Mouse (Mus musculus) kidney, embryonic 16.5 days (tissue): Measurements from ENCODE around the gene Calm1. TPM values are rescaled to one million over a fixed set of nuclear protein-coding genes. Genes with fewer than 3 reads are reported as not detected.
A peak's percentile ranks its signal among the peaks of the same experiment; 100 is the strongest.

Experiments
- ATAC-seq: fragments of 200-750 bp; cut with Nextera tagmentation; 2 replicates; pipeline ENCODE4 v1.8.0; 2017; ENCODE audit warnings: moderate TSS enrichment; ENCODE audit not compliant: low FRiP score, low TSS enrichment
- H3K27ac ChIP-seq: fragments of 300-500 bp; sonication (generic); 2 replicates; pipeline ENCODE4 v1.5.1; 2014; ENCODE audit warnings: low read length
- H3K27me3 ChIP-seq: fragments of 300-500 bp; sonication (generic); 2 replicates; pipeline ENCODE4 v1.6.1; 2014; ENCODE audit warnings: low read length, control low read depth, mixed read lengths; ENCODE audit not compliant: insufficient read depth
- H3K36me3 ChIP-seq: fragments of 300-500 bp; sonication (generic); 2 replicates; pipeline ENCODE4 v1.6.1; 2014; ENCODE audit warnings: low read length, control low read depth, mixed read lengths; ENCODE audit not compliant: insufficient read depth
- H3K4me1 ChIP-seq: fragments of 300-500 bp; sonication (generic); 2 replicates; pipeline ENCODE4 v1.6.1; 2014; ENCODE audit warnings: low read length, control low read depth, mixed read lengths; ENCODE audit not compliant: insufficient read depth
- H3K4me2 ChIP-seq: fragments of 300-500 bp; sonication (generic); replicated peaks from 2 replicates; pipeline ENCODE4 v1.6.1; 2014; ENCODE audit warnings: low read depth, low read length
- H3K4me3 ChIP-seq: fragments of 300-500 bp; sonication (generic); 2 replicates; pipeline ENCODE4 v1.5.1; 2014; ENCODE audit warnings: mild to moderate bottlenecking, low read length
- H3K9ac ChIP-seq: fragments of 300-500 bp; sonication (generic); replicated peaks from 2 replicates; pipeline ENCODE4 v1.6.1; 2014; ENCODE audit warnings: low read length
- H3K9me3 ChIP-seq: fragments of 300-500 bp; sonication (generic); 2 replicates; pipeline ENCODE4 v1.6.1; 2016; ENCODE audit warnings: low read length, control low read depth
- WGBS: fragments of 180-500 bp; shearing (Covaris S2); extraction: QIAGEN DNeasy Blood & Tissue Kit; methylation state at CpG from one replicate; pipeline ENCODE4 v1.1.7; 2014; 5-methylcytosine and 5-hydroxymethylcytosine counted together
- polyA plus RNA-seq: library from polyadenylated mRNA; unstranded; fragments of >200 nt; fragmentation: Nextera tagmentation; extraction: Ambion mirVana; gene quantifications from 2 replicates; pipeline ENCODE4 v1.2.1, GENCODE M21; 2015

The Calm1 gene
- polyA plus RNA-seq, 1 experiment from 2014 or later = 1,160 TPM

GRCm38 (mm10) chr12:100205156-100205555 is 5.9 kb downstream of the Calm1 start:
- H3K36me3 ChIP-seq = peaks cover 42% of the 10 kb centered on the region
- no peak overlapping the region for H3K27ac ChIP-seq
- H3K27me3 ChIP-seq = no peaks in the 10 kb centered on the region
- no peak overlapping the region for H3K9ac ChIP-seq
- 93% methylated on average over 8 of the region's 8 CpGs for WGBS
- ATAC-seq = no peak
- H3K4me2 ChIP-seq = no peak overlapping the region
- no peak overlapping the region for H3K4me3 ChIP-seq
- peaks cover 31% of the 10 kb centered on the region for H3K4me1 ChIP-seq
- no peaks in the 10 kb centered on the region for H3K9me3 ChIP-seq

GRCm38 (mm10) chr12:100206521-100206920 is 7.3 kb downstream of the Calm1 start:
- 45% methylated on average over 3 of the region's 3 CpGs for WGBS
- ATAC-seq = no peak
- Histone ChIP-seq H3K4me3 (no peak overlapping the region), H3K27me3 (no peaks in the 10 kb centered on the region), H3K4me2 (no peak overlapping the region), H3K27ac (peak overlapping the region; percentile 54; the same call in 1 of the 2 replicates), H3K9me3 (no peaks in the 10 kb centered on the region), H3K4me1 (peaks cover 30% of the 10 kb centered on the region), H3K36me3 (peaks cover 42% of the 10 kb centered on the region), H3K9ac (no peak overlapping the region)

- Histone ChIP-seq H3K9me3 (no peaks in the 10 kb centered on the region), H3K36me3 (peaks cover 42% of the 10 kb centered on the region), H3K4me1 (peaks cover 30% of the 10 kb centered on the region), H3K4me2 (no peak overlapping the region), H3K27me3 (no peaks in the 10 kb centered on the region), H3K4me3 (no peak overlapping the region), H3K27ac (peak overlapping the region; percentile 54), H3K9ac (no peak overlapping the region)
- 44% methylated on average over 5 of the region's 5 CpGs for WGBS
- peak; percentile 50; the same call in 1 of the 2 replicates for ATAC-seq
These were observed 7.7 kb downstream of the Calm1 start for GRCm38 (mm10) chr12:100206926-100207325.

GRCm38 (mm10) chr12:100209701-100210478 is 10.7 kb downstream of the Calm1 start:
- Histone ChIP-seq H3K9ac (no peak overlapping the region), H3K4me2 (no peak overlapping the region), H3K4me3 (no peak overlapping the region), H3K27me3 (no peaks in the 10 kb centered on the region), H3K27ac (peak overlapping the region; percentile 22; the same call in 1 of the 2 replicates), H3K36me3 (peaks cover 22% of the 10 kb centered on the region), H3K4me1 (peaks cover 17% of the 10 kb centered on the region), H3K9me3 (no peaks in the 10 kb centered on the region)
- 86% methylated on average over 10 of the region's 10 CpGs for WGBS
- no peak for ATAC-seq

GRCm38 (mm10) chr12:100210973-100211372 is 11.7 kb downstream of the Calm1 start:
- 45% methylated on average over 5 of the region's 5 CpGs for WGBS
- Histone ChIP-seq H3K36me3 (peaks cover 11% of the 10 kb centered on the region), H3K4me3 (no peak overlapping the region), H3K9ac (no peak overlapping the region), H3K4me1 (peaks cover 17% of the 10 kb centered on the region), H3K9me3 (no peaks in the 10 kb centered on the region), H3K4me2 (no peak overlapping the region), H3K27ac (no peak overlapping the region; the same call in 1 of the 2 replicates), H3K27me3 (no peaks in the 10 kb centered on the region)
- ATAC-seq = peak; percentile 49; the same call in 1 of the 2 replicates

- H3K4me2 ChIP-seq = no peak overlapping the region
- H3K36me3 ChIP-seq = peaks cover 9% of the 10 kb centered on the region; the same call in 1 of the 2 replicates
- WGBS = 83% methylated on average over 5 of the region's 5 CpGs
- H3K27ac ChIP-seq = no peak overlapping the region; the same call in 1 of the 2 replicates
- H3K4me3 ChIP-seq = no peak overlapping the region
- no peaks in the 10 kb centered on the region for H3K9me3 ChIP-seq
- peaks cover 14% of the 10 kb centered on the region for H3K4me1 ChIP-seq
- no peak for ATAC-seq
- no peaks in the 10 kb centered on the region for H3K27me3 ChIP-seq
- H3K9ac ChIP-seq = no peak overlapping the region
These were observed 12.4 kb downstream of the Calm1 start for GRCm38 (mm10) chr12:100211453-100212185.

- no peak overlapping the region for H3K4me3 ChIP-seq
- H3K9me3 ChIP-seq = no peaks in the 10 kb centered on the region
- no peaks in the 10 kb centered on the region for H3K27me3 ChIP-seq
- H3K4me1 ChIP-seq = 0 out of 2 replicates have a peak, but pooled peaks cover 7% of the 10 kb centered on the region
- WGBS = 49% methylated on average over 3 of the region's 3 CpGs
- no peak for ATAC-seq
- peaks cover 5% of the 10 kb centered on the region; the same call in 1 of the 2 replicates for H3K36me3 ChIP-seq
- H3K27ac ChIP-seq = no peak overlapping the region; the same call in 1 of the 2 replicates
- H3K9ac ChIP-seq = no peak overlapping the region
- H3K4me2 ChIP-seq = no peak overlapping the region
These were observed 13.2 kb downstream of the Calm1 start for GRCm38 (mm10) chr12:100212397-100212796.

GRCm38 (mm10) chr12:100213162-100213561 is 13.9 kb downstream of the Calm1 start:
- Histone ChIP-seq H3K4me3 (no peak overlapping the region), H3K27ac (no peak overlapping the region), H3K4me1 (0 out of 2 replicates have a peak, but pooled peaks cover 5% of the 10 kb centered on the region), H3K4me2 (no peak overlapping the region), H3K36me3 (peaks cover 2% of the 10 kb centered on the region; the same call in 1 of the 2 replicates), H3K9ac (no peak overlapping the region), H3K9me3 (no peaks in the 10 kb centered on the region), H3K27me3 (no peaks in the 10 kb centered on the region)
- WGBS = 60% methylated on average over 2 of the region's 2 CpGs
- ATAC-seq = no peak

- Histone ChIP-seq H3K4me1 (0 out of 2 replicates have a peak, but pooled peaks cover 5% of the 10 kb centered on the region), H3K9me3 (no peaks in the 10 kb centered on the region), H3K4me2 (no peak overlapping the region), H3K36me3 (no peaks in the 10 kb centered on the region; the same call in 1 of the 2 replicates), H3K27ac (no peak overlapping the region), H3K9ac (no peak overlapping the region), H3K4me3 (no peak overlapping the region), H3K27me3 (no peaks in the 10 kb centered on the region)
- no peak for ATAC-seq
- 93% methylated on average over 10 of the region's 10 CpGs for WGBS
These were observed 14.9 kb downstream of the Calm1 start for GRCm38 (mm10) chr12:100214156-100214555.
